Mouse (Mus musculus) small intestine, adult 2 months (tissue): ENCODE data around the gene Nfatc2ip.

Experiments used
- CTCF ChIP-seq: fragments of 200-500 bp; IDR thresholded peaks from 2 replicates; pipeline ENCODE4 v1.5.1; 2012; ENCODE audit warnings: low read depth, mild to moderate bottlenecking, control low read depth, inconsistent platforms, low read length, moderate library complexity, mixed read lengths; ENCODE audit not compliant: insufficient replicate concordance, insufficient read length; ENCODE audit errors: extremely low read depth
- POLR2A ChIP-seq: fragments of 200-500 bp; IDR thresholded peaks from 2 replicates; pipeline ENCODE4 v1.6.1; 2012; ENCODE audit warnings: low read depth, mild to moderate bottlenecking, control low read depth, inconsistent platforms, low read length, moderate library complexity

- TF ChIP-seq POLR2A (no peak), CTCF (peak; percentile 41; the same call in 1 of the 2 replicates)
Observed at GRCm38 (mm10) chr7:126335556-126335955, 61.0 kb downstream of the Nfatc2ip start.
